Mouse (Mus musculus) layer of hippocampus, adult 8-10 months (tissue): ENCODE data around the gene Fam151b. TPM values are rescaled to one million over a fixed set of nuclear protein-coding genes. Genes with fewer than 3 reads are reported as not detected.

Experiments used
- DNase-seq, 2 experiments: peaks; one replicate each; pipeline ENCODE4 v3.0.0; 2022; ENCODE audit warnings: low spot score in 2 of 2
- total RNA-seq, 4 experiments: library from RNA; stranded (reverse); gene quantifications; 2 replicates each; pipeline ENCODE4 v1.2.4; 2022

The Fam151b gene
- total RNA-seq, 4 experiments from 2014 or later, result 7.9 to 11.3 (median 10.4) TPM

GRCm38 (mm10) chr13:92419630-92420029 is 64.2 kb downstream of the Fam151b start:
- DNase-seq, result no peak

DNA sequence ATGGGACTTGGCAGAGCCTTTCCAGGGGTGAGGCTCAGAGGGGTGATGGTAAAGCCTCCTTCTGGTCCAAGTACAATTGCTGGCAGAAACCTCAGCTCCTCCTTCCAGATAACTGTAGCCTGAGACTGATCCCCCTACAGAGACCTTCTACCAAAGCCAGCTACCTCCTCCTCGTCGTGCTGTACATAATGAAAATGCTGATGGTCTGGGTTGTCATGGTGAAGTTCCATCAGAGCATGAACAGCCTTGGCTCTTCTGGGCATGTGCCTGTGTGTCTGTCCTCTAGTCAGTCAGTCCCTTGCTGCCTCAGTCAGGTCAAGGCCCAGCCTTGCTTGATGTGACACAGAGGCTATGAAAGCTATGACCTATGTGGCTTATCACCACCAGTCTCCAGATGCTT is 73.3 kb downstream of the Fam151b start:
- no peak for DNase-seq

GRCm38 (mm10) chr13:92403496-92403895 is 80.3 kb downstream of the Fam151b start:
- no peak for DNase-seq

GRCm38 (mm10) chr13:92402063-92402462 is 81.8 kb downstream of the Fam151b start:
- no peak for DNase-seq

Other genes with a start within 250 kb of the Fam151b start
- gene Gm20379, start 178.0 kb downstream of the Fam151b start, total RNA-seq, result not detected
- 1 to 10 TPM; 1.5 to 1.7 (median 1.7) TPM for gene Dhfr, start 129.3 kb downstream of the Fam151b start, total RNA-seq
- 10 to 100 TPM; 24.1 to 29.0 (median 25.4) TPM for gene Msh3, start 129.0 kb downstream of the Fam151b start, total RNA-seq
- 10 to 100 TPM; 14.4 to 17.8 (median 16.3) TPM for gene Ankrd34b, start 58.1 kb downstream of the Fam151b start, total RNA-seq
- 10 to 100 TPM; 17.6 to 21.0 (median 19.3) TPM for gene Zfyve16, start 46.9 kb upstream of the Fam151b start, total RNA-seq
- gene Spz1, start 92.2 kb upstream of the Fam151b start, total RNA-seq, result not detected
- 10 to 100 TPM; 64.2 to 73.9 (median 70.0) TPM for gene Serinc5, start 127.1 kb upstream of the Fam151b start, total RNA-seq